Mouse (Mus musculus) thymus, adult 2 months (tissue): ENCODE measurements at regions not wholly inside any gene's neighbourhood (a gene's known extent, or its start where the extent isn't known, plus 50 kb on each side); places are given as distances from the start of the nearest gene placed in this dataset.

Experiments used
- CTCF ChIP-seq: fragments of 200-500 bp; IDR thresholded peaks from 2 replicates; pipeline ENCODE4 v1.5.1; 2012; ENCODE audit warnings: mild to moderate bottlenecking, control low read depth, low read length, moderate library complexity, borderline replicate concordance; ENCODE audit not compliant: control insufficient read depth, poor library complexity, insufficient read depth; ENCODE audit errors: extremely low read depth
- POLR2A ChIP-seq: fragments of 200-500 bp; IDR thresholded peaks from 2 replicates; pipeline ENCODE4 v1.6.1; 2012; ENCODE audit warnings: mild to moderate bottlenecking, low read length, control low read depth, moderate library complexity; ENCODE audit not compliant: control insufficient read depth, poor library complexity, insufficient read depth; ENCODE audit errors: extremely low read depth

DNA sequence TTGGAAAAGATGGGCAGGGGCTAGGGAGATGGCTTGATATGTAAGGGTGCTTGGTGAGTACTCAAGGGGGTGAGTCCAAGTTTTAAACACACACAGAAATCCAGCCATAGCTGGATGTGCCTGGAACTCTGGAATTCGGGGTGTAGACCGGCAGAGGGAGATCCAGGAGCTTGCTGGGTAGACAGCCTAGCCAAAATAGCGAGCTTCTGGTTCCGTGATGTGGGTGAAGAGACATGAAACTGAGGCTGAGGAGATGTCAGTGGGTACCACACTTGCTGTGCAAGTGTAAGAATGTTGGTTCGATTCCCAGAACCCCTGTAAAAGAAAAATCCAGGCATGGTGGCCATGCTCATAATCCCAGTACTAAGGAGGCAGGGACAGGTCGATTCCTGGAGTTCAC lies 78.6 kb downstream of the Gpr65 start:
- TF ChIP-seq POLR2A (no peak), CTCF (no peak)
